Mouse (Mus musculus) spleen, adult 2 months (tissue): ENCODE results near the gene Slc35b4. TPM values are rescaled to one million over a fixed set of nuclear protein-coding genes. Genes with fewer than 3 reads are reported as not detected.

ENCODE experiments used
- DNase-seq, 2 experiments: peaks; one replicate each; pipeline versions ENCODE4 v3.0.0 to v3.0.0-alpha.2; 2012 to 2021; ENCODE audit warnings: low spot score in 2 of 2, low read depth in 1 of 2
- H3K27ac ChIP-seq: fragments of 200-500 bp; 2 replicates; pipeline ENCODE4 v1.5.1; 2012; ENCODE audit warnings: low read length, inconsistent platforms; ENCODE audit not compliant: insufficient read depth
- H3K27me3 ChIP-seq: fragments of 200-500 bp; 2 replicates; pipeline ENCODE4 v1.6.1; 2012; ENCODE audit warnings: mild to moderate bottlenecking, moderate library complexity, low read length, inconsistent platforms; ENCODE audit not compliant: control insufficient read depth, insufficient read depth
- H3K36me3 ChIP-seq: fragments of 200-500 bp; 2 replicates; pipeline ENCODE4 v1.6.1; 2012; ENCODE audit warnings: mild to moderate bottlenecking, low read length, inconsistent platforms; ENCODE audit not compliant: control insufficient read depth, insufficient read depth
- H3K4me1 ChIP-seq: fragments of 200-500 bp; 2 replicates; pipeline ENCODE4 v1.6.1; 2011; ENCODE audit warnings: inconsistent platforms; ENCODE audit not compliant: control insufficient read depth, insufficient read depth, insufficient read length
- H3K4me3 ChIP-seq: fragments of 200-500 bp; 2 replicates; pipeline ENCODE4 v1.5.1; 2011; ENCODE audit warnings: mild to moderate bottlenecking, inconsistent platforms; ENCODE audit not compliant: insufficient read depth, insufficient read length; ENCODE audit errors: extremely low read depth
- CTCF ChIP-seq: fragments of 200-500 bp; IDR thresholded peaks from 2 replicates; pipeline ENCODE4 v1.5.1; 2011; ENCODE audit warnings: mild to moderate bottlenecking, inconsistent platforms; ENCODE audit not compliant: insufficient read depth, insufficient read length, insufficient replicate concordance; ENCODE audit errors: extremely low read depth
- POLR2A ChIP-seq: fragments of 200-500 bp; IDR thresholded peaks from 2 replicates; pipeline ENCODE4 v1.6.1; 2011; ENCODE audit warnings: low read depth, low read length, inconsistent platforms
- WGBS: fragments of 180-500 bp; shearing (Covaris S2); methylation state at CpG from one replicate; pipeline ENCODE4 v1.1.7; 2018; 5-methylcytosine and 5-hydroxymethylcytosine counted together
- polyA plus RNA-seq: library from polyadenylated mRNA; depleted of rRNA; stranded (reverse); fragments of >200 nt; gene quantifications from 2 replicates; pipeline ENCODE4 v1.2.3, GENCODE M21; 2012

The Slc35b4 gene
- polyA plus RNA-seq, 1 experiment: 11.5 TPM

DNA sequence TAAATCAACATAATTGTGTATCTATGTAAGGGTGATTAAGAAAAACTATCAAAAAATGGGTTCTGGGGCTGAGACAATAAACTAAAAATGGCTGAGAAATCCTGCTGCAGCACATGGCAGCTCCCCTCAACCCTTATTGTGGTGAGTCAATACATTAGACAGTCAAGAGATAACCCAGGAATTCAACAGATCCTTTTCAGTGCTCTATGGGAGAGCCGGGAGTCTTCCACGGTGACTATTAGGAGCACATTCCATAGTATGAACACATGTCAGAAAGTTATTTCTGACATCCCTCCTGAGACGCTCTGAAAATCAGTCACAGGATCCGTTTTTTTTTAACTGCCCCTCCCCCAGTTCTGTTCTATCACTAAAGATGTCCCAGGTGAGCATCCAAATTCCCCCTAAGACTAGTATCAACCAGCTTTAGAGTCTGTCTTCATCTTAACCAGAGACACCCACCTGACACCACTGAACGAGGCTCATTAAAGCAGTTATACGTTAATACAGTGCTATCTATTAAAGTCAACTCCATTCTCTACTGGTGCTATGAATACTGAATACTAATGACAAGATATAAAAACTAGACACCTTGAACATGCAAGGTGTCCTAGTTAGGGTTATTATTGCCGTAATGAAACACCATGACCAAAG is 5.9 kb downstream of the Slc35b4 start:
- Histone ChIP-seq H3K4me1 (peaks cover 1% of the 10 kb centered on the region), H3K27me3 (no peaks in the 10 kb centered on the region), H3K36me3 (peaks cover 13% of the 10 kb centered on the region), H3K27ac (no peak overlapping the region), H3K4me3 (no peak overlapping the region)
- no peak for DNase-seq
- TF ChIP-seq CTCF: no peak
- no peak for TF ChIP-seq POLR2A
- 94% methylated on average over 7 of the region's 7 CpGs for WGBS

DNA sequence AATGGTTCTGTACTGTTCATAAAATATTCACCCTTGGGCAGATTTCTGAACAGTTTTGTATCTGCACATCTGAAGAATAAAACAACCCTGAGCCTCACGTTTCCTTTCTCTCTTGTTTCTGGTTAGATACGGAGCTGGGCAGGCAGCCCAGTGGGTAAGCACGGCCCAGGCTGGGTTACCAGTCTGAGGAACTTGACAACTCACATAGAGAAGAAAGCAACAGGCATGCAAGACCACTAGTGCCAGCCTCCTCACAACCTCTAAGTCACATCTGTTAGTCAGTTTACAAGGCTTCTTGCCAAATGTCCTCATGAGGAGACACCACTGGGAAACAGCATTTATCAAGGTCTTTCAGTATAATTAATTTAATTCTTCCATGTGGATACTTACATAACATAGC is 8.1 kb downstream of the Slc35b4 start:
- no peak for DNase-seq
- TF ChIP-seq CTCF: no peak
- TF ChIP-seq POLR2A: no peak
- Histone ChIP-seq H3K4me3 (no peak overlapping the region), H3K4me1 (no peaks in the 10 kb centered on the region), H3K27ac (no peak overlapping the region), H3K27me3 (no peaks in the 10 kb centered on the region), H3K36me3 (peaks cover 22% of the 10 kb centered on the region)
- WGBS: 56% methylated on average over 3 of the region's 3 CpGs

DNA sequence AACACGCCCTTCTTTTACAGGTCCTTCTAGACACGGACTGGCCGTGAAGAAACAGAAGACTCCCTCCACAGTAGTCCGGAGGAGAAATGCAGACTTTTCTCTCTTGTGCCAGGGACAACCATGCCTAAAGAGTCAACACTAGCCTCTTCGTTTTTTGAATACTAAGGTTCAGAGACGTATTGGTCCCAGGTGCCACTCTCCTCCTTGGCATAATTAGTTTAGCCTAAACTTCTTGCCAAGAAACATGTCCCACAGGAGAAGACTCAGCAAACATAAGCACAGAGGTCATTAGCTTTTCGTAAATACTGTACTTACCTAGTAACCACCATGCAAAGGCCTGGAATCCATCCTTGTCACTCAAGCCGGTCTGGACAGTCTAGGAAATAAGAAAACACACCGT is 13.9 kb downstream of the Slc35b4 start:
- DNase-seq: no peak
- 92% methylated on average over 9 of the region's 9 CpGs for WGBS
- no peak for TF ChIP-seq CTCF
- no peak for TF ChIP-seq POLR2A
- H3K36me3 ChIP-seq: peaks cover 41% of the 10 kb centered on the region
- H3K27me3 ChIP-seq: no peaks in the 10 kb centered on the region
- no peak overlapping the region for H3K4me3 ChIP-seq
- H3K27ac ChIP-seq: no peak overlapping the region
- no peaks in the 10 kb centered on the region for H3K4me1 ChIP-seq

DNA sequence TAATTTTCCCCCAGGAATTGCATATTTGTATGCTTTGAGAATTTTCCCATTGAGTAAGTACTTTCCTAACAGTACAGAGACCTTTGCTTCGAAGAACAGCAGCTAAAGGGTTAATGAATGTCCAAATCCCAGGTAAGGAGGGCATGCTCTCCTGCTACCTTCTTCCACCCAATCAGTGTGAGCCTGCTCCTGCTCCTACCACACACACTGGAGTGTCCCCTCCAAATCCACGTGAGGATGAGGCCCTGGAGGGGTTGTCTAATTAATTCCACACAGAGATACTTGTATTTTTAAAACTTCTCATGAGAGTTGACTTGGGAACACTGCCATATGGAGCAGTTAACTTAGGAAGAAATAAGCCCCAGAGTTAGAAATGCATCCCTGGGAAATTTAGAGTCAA is 14.3 kb downstream of the Slc35b4 start:
- DNase-seq: no peak
- Histone ChIP-seq H3K4me3 (no peak overlapping the region), H3K27ac (no peak overlapping the region), H3K4me1 (no peaks in the 10 kb centered on the region), H3K27me3 (no peaks in the 10 kb centered on the region), H3K36me3 (peaks cover 45% of the 10 kb centered on the region)
- TF ChIP-seq CTCF: no peak
- no peak for TF ChIP-seq POLR2A
- 95% methylated on average over 2 of the region's 2 CpGs for WGBS

DNA sequence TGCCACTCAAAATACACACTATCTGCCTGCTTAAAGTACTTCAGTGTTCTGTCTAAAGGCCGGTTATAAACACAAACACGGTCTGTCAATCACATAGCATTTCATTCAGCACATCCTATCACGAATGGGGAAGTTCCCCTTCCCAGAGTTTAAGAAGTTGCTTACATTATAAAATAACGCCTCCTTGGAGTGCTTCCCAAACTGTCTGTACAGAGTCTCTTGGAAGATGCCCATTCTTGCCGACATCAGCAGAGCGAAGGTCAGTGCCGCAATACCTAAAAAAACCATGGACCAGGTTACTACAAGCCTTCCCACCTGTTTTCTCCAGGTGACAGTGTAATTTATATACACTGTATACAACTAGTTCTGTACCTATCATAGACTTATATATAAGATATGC is 15.4 kb downstream of the Slc35b4 start:
- no peak for DNase-seq
- peaks cover 43% of the 10 kb centered on the region for H3K36me3 ChIP-seq

DNA sequence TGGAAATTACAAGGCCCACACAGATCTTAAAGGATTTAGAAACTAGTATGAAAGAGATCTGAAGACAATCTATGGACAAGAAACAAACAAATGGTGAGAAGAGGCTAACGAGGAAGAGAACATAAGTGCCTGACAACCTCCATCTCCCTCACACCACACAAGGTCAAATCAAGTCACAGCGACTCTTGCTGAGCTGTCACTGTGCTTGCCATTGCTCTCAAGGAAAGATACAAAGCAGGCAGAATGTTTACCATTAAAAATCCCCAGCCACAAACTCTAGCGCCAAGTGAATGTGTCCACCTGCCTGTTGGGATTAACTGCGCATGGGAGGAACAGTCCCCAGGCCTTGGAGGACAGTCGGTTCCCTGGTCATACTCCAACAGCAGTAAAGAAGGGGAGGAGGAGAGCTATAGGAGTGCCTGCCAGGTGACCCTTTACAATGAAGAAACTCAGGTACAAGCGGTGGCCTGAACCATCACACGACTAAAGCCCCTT is 16.0 kb downstream of the Slc35b4 start:
- TF ChIP-seq CTCF: no peak
- TF ChIP-seq POLR2A: no peak
- Histone ChIP-seq H3K27ac (no peak overlapping the region), H3K4me1 (peaks cover 10% of the 10 kb centered on the region; the same call in 1 of the 2 replicates), H3K36me3 (peaks cover 39% of the 10 kb centered on the region), H3K27me3 (no peaks in the 10 kb centered on the region), H3K4me3 (no peak overlapping the region)
- no peak for DNase-seq
- 95% methylated on average over 7 of the region's 7 CpGs for WGBS

More for the DNA sequence above, 15.4 kb downstream of the Slc35b4 start:
- Histone ChIP-seq H3K4me3 (no peak overlapping the region), H3K27me3 (no peaks in the 10 kb centered on the region), H3K4me1 (peaks cover 7% of the 10 kb centered on the region; the same call in 1 of the 2 replicates), H3K27ac (no peak overlapping the region)
- WGBS: 80% methylated on average over 7 of the region's 7 CpGs
- TF ChIP-seq CTCF: no peak
- TF ChIP-seq POLR2A: no peak
